Mouse (Mus musculus): ENCODE measurements at regions not wholly inside any gene's neighbourhood (a gene's known extent, or its start where the extent isn't known, plus 50 kb on each side); places are given as distances from the start of the nearest gene placed in this dataset.

DNA sequence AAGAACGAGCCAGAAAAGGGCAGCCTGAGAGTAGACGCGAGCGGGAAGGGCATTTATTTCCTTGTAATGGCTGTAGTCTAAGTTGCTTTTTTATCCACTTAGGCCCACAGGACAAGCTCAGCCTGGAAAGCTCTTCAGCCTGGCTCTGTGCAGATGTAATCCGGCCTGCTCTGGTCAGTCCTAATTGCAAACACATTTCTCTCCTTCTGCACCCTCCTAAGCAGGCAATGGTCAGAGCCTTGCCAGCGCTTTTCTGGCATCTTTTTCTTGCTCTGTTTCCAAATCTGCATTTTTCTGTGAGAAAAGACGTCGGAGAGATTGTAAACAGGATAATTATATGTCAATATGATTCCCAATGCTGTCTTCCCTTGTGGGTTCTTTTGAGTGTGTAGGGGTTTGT lies 224.3 kb upstream of the Tank start:
- no peak for DNase-seq (ENCODE audit: low spot score)

GRCm38 (mm10) chr2:61347451-61347850 lies 230.9 kb upstream of the Tank start:
- DNase-seq (ENCODE audit: low spot score): no peak

- DNase-seq (ENCODE audit: low spot score): no peak
These were observed 232.2 kb upstream of the Tank start for GRCm38 (mm10) chr2:61346012-61346760.

DNA sequence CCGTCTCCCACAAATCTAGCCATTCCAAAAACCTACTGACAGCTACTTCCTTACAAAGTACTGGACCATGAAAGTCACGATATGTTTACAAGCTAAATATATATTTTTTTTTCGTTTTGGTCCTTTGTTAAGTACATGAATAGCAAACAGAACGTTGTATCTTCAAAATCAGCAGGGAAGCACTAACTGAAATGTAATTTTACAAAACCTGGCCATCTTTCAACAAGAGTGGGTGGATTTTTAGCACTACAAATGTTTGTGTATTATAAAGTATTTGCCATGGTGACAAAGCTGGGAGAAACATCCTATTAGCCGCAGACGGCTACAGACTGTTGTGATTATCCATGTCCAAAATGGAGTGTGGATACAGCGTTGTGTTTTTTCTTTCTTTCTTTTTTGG lies 233.1 kb upstream of the Tank start:
- DNase-seq (ENCODE audit: low spot score): no peak

DNA sequence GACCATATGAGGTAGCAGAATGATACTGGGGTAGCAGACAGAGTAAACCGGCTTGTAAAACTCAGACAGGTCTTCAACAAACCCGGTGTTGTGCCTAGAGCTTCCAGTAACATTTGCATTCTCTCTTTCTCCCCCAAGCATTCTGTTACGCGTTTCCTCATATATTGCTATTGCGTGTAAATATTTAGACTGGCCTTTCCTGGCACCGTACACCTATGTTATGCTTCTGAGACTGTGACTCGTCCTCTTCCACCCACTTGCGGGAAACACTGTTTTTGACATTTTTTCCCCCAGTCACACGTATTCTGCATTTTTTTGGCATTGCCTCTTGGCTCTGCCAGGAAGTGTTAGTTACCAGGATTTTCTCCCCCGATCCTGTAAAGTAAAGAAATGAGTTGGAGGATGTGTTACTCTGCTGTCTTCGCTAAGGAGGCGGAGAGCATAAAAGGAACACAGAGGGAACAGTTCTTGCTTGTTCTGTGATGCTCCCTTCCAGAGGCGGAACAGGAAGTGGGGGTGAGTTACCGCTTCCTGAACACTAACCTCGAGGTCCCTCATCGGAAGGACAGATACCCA lies 233.7 kb upstream of the Tank start:
- DNase-seq (ENCODE audit: low spot score): no peak

- DNase-seq (ENCODE audit: low spot score): no peak
These were observed 237.1 kb upstream of the Tank start for GRCm38 (mm10) chr2:61341254-61341653.

- no peak for DNase-seq (ENCODE audit: low spot score)
These were observed 259.2 kb upstream of the Tank start for GRCm38 (mm10) chr2:61319226-61319625.

- DNase-seq (ENCODE audit: low spot score): no peak
These were observed 268.0 kb upstream of the Tank start for GRCm38 (mm10) chr2:61310405-61310804.

GRCm38 (mm10) chr2:61309219-61309618 lies 269.2 kb upstream of the Tank start:
- no peak for DNase-seq (ENCODE audit: low spot score)

DNA sequence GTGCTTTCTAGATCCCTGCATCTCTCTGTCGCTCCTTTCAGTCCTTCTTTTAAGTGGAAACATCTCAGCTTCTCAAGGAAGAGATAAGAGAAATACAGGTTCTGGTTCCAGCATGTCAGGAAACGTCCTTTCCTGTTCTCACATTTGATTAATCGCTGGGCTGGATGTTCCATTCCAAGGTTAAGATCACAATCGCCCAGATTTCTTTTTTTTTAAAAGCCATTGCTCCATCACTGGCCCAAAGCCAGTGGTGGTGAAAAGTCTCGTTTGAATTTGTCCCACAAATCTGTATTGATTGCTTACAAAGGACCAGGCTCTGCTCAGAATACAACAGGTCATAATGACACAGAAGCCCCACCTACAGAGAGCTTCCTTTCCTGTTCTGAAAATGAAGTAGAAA lies 281.2 kb upstream of the Tank start:
- no peak for DNase-seq (ENCODE audit: low spot score)

DNA sequence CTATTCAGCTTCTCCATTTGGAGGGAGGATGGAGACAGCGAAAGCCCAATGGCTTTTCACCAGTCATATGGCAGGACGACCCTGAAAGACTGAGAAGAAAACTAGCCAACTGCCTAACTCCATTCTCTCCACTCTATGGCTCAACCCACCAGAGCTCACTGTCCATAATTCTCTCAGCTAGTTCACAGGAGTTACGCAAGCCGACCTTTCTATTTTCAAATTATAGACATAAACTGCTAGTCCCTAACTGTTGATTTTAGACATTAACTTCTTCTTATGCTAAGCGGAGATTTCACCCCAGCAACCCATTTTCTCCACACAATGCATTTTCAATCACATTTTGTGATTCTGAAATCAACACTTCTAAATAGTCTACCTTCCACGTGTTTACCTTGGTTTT lies 281.8 kb upstream of the Tank start:
- DNase-seq (ENCODE audit: low spot score): no peak

- no peak for DNase-seq (ENCODE audit: low spot score)
These were observed 283.0 kb upstream of the Tank start for GRCm38 (mm10) chr2:61295261-61295964.

DNA sequence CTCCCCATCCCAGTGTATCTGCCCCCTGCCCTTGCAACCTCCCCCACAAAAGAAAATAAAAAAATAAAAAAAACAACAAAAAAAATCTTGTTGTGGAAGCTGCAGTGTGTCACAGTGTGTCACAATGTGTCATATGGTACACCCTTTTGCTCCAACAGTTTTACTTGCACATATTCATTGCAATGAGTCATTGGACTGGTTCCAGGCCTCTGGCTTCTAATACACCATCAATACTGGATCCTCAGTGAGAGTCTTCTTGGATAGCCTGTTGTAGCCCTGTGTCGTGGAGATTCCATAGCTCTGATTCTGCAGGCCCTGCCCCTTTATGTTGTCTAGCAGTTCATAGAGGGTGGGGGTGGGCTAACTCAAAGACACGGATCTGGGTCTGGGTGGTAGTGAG lies 290.1 kb upstream of the Tank start:
- no peak for DNase-seq (ENCODE audit: low spot score)

DNA sequence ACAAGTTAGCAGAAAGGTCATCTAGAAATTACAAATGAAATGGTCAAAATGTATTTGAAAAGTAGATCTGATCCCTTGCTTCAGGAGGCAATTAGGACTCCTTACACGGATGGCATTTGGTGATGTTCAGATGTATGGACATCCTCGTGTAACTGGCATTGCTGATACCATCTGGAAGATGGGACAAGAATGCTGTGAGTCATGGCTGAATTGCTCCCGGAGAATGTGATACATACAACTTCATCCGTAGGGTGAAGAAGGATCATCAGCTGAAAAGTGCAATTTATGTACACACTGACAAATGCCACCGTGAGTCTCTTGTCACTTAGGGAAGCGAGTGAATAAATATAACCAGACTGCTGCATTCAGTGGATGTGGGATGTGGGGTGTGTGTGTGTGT lies 293.7 kb upstream of the Tank start:
- DNase-seq (ENCODE audit: low spot score): no peak

DNA sequence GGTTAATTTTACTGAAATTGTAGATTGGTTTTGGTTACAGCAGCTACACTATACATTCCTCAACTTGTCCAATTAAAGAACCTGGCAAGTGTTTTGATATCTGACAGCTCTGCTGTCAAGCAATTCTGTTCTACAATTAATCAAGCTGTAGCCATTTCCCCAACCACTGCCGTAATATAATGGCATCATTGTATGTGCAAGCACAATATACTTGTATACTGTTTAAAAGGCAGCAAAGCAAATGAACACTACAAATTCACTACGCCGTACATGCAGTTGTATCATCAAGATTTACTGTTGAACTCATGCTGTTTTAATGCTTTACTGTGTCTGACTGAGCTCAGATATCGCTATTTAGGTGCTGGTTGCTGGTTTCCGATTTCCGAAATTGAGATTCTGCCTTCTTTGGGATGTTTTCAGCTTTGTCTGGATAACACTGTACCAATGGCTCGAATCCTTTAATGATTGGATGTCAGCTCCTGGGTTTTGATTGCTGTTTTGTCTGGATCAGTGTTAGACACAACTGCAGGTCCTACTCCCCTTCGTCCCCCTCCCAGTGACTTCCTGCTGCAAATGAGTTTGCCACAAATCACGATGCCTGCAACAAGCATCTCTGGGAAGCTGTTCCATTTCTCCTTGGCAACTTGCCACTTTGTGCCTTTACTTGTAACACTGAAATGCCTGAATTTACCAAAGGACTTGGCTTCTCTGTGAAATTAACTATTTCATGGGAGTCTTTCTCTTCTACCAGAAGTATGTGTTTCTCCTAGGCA lies 294.4 kb upstream of the Tank start:
- DNase-seq (ENCODE audit: low spot score): no peak

DNA sequence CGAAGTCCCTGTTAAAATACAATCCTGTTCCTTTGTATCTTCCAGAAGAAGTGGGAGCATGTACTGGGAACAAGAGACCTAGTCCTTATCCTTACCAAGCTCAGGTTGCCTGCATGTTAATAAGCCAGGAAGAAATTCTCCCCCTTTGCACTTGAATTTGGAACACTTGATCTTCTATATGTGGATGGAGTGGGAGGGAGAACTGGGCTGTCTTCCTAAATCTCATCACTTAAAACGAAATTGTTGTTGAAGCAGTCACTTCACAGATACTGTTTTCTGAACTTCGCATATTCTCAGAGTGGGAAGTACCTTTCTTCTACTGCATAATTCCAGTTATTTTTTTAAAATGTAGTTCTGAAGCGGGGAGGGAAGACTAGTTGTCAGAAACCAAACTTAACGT lies 305.7 kb upstream of the Tank start:
- DNase-seq (ENCODE audit: low spot score): no peak

- DNase-seq (ENCODE audit: low spot score): no peak
These were observed 304.7 kb upstream of the Rbms1 start for GRCm38 (mm10) chr2:61267706-61268105.

DNA sequence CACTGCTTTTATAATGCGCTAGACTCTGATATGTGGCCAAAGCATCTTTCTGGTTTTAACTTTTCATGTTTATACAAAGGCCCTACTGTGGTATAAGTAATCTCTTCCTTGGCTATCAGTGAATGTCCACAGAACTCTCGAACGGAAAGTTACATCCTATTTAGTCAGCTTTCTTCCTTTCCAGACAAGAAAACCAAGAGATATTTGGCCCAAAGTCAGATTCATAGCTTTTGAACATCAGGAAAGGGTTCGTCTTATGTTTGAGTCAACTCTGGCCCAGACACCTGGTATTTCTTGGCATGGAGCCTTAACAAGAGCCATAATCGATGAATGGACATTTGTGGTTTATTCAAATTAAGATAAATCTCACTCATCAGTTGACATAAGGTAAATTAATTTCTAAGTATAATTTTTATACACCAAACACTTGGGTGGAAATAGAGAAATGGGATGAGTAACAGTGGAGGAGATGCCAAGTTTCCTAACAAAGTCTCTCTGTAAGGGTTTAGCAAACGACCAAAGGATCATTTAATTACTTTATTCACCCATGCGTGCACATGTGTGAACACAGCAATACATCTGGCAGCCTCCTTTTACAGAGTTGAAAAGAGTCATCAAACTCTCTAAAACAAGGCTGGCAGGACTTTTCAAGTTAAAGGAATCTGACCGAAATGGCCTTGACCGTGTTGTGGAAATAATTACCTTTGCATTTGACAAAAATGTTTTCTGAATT lies 287.2 kb upstream of the Rbms1 start:
- no peak for DNase-seq (ENCODE audit: low spot score)

GRCm38 (mm10) chr2:61247956-61248355 lies 285.0 kb upstream of the Rbms1 start:
- no peak for DNase-seq (ENCODE audit: low spot score)

GRCm38 (mm10) chr2:61247336-61247735 lies 284.3 kb upstream of the Rbms1 start:
- no peak for DNase-seq (ENCODE audit: low spot score)

- DNase-seq (ENCODE audit: low spot score): no peak
These were observed 283.8 kb upstream of the Rbms1 start for GRCm38 (mm10) chr2:61246691-61247258.

- DNase-seq (ENCODE audit: low spot score): no peak
These were observed 282.5 kb upstream of the Rbms1 start for GRCm38 (mm10) chr2:61245526-61245925.

Measured in ovary, postnatal 36 days (tissue).